Mouse (Mus musculus) MEL (cell line): ENCODE measurements around the gene Pou4f2.
A peak's percentile ranks its signal among the peaks of the same experiment; 100 is the strongest.

Source experiments
- CHD1 ChIP-seq: IDR thresholded peaks from 2 replicates; pipeline ENCODE4 v1.6.1; 2012; ENCODE audit warnings: low read depth, mild to moderate bottlenecking, inconsistent platforms, low read length, improper control_type of control experiment
- CTCF ChIP-seq, 3 experiments: IDR thresholded peaks in 2 of 3; conservative IDR thresholded peaks in 1 of 3; 2 replicates each; pipeline ENCODE4 v1.5.1; 2011 to 2012; ENCODE audit warnings: low read length in 3 of 3, low read depth in 2 of 3, mild to moderate bottlenecking in 2 of 3, improper control_type of control experiment in 1 of 3, inconsistent platforms in 1 of 3, mixed read lengths in 1 of 3, moderate library complexity in 1 of 3; ENCODE audit not compliant: control insufficient read depth in 1 of 3, insufficient read depth in 1 of 3, poor library complexity in 1 of 3, severe bottlenecking in 1 of 3
- E2F4 ChIP-seq: IDR thresholded peaks from 2 replicates; pipeline ENCODE4 v1.6.1; 2011; ENCODE audit warnings: low read depth, low read length, improper control_type of control experiment, borderline replicate concordance
- GATA1 ChIP-seq: IDR thresholded peaks from 2 replicates; pipeline ENCODE4 v1.6.1; 2011; ENCODE audit warnings: low read depth, low read length, improper control_type of control experiment
- KAT2A ChIP-seq: conservative IDR thresholded peaks from 2 replicates; pipeline ENCODE4 v1.6.1; 2012; ENCODE audit warnings: low read depth, low read length, improper control_type of control experiment, inconsistent platforms
- NRF1 ChIP-seq: IDR thresholded peaks from 2 replicates; pipeline ENCODE4 v1.6.1; 2014; ENCODE audit warnings: low read depth, mild to moderate bottlenecking, inconsistent platforms, low read length, improper control_type of control experiment, moderate library complexity; ENCODE audit not compliant: poor library complexity, insufficient read depth, severe bottlenecking
- POLR2A ChIP-seq, 2 experiments: IDR thresholded peaks; 2 replicates each; pipeline ENCODE4 v1.6.1; 2011 to 2012; ENCODE audit warnings: low read length in 2 of 2, mild to moderate bottlenecking in 2 of 2, control low read depth in 1 of 2, improper control_type of control experiment in 1 of 2, low read depth in 1 of 2, moderate library complexity in 1 of 2; ENCODE audit not compliant: control insufficient read depth in 1 of 2, insufficient read depth in 1 of 2, poor library complexity in 1 of 2
- USF1 ChIP-seq: IDR thresholded peaks from 2 replicates; pipeline ENCODE4 v1.6.1; 2014; ENCODE audit warnings: low read depth, mild to moderate bottlenecking, inconsistent platforms, low read length, improper control_type of control experiment, moderate library complexity

- peak in 1 of 3 experiments; percentile 20; a peak in 1 of 6 replicates for TF ChIP-seq CTCF (IDR thresholded peaks at IDR 0.05 in 2 of 3, conservative IDR thresholded peaks at IDR 0.05 in 1 of 3; ENCODE audit: control insufficient read depth in 1 of 3, insufficient read depth in 1 of 3, low read depth in 2 of 3, low read length in 3 of 3, poor library complexity in 1 of 3, severe bottlenecking in 1 of 3)
- TF ChIP-seq USF1 = no peak
- no peak for TF ChIP-seq POLR2A (IDR thresholded peaks at IDR 0.05; ENCODE audit: control insufficient read depth in 1 of 2, insufficient read depth in 1 of 2, low read depth in 1 of 2, low read length in 2 of 2, poor library complexity in 1 of 2)
- no peak for TF ChIP-seq GATA1
- no peak for TF ChIP-seq E2F4
- TF ChIP-seq KAT2A = no peak
- no peak for TF ChIP-seq CHD1
- no peak for TF ChIP-seq NRF1
Observed at GRCm38 (mm10) chr8:78477051-78477829, 40.8 kb upstream of the Pou4f2 start.
